Comparison of ENCODE assay signal across 13 mouse cellular contexts in genomic region chr11:110426572-110427145, GRCm38 (mm10). TPM values are rescaled to one million over a fixed set of nuclear protein-coding genes. Genes with fewer than 3 reads are reported as not detected.
DNase-seq lines count a peak whose midpoint lies in the region; ATAC-seq and TF ChIP-seq lines count a peak whose summit lies in the region.
"Had no signal": no experiment of that assay in that cellular context is flagged by ENCODE, and none has a peak within 500 bp of the region (broad histone marks: within the 10 kb centered on the region; RNA-seq: fewer than 3 reads in every experiment).

No protein-coding gene starts in this region.

- H3K36me3 ChIP-seq in lung, embryonic 14.5 days (ENCODE audit: insufficient read depth) = no peaks in the 10 kb centered on the region
- H3K36me3 ChIP-seq in small intestine, adult 2 months (ENCODE audit: control insufficient read depth, insufficient read depth, low read length) = no peaks in the 10 kb centered on the region
- H3K36me3 ChIP-seq: hindbrain, embryonic 15.5 days had no signal

- H3K9ac ChIP-seq in lung, embryonic 14.5 days = no peak overlapping the region
- H3K9ac ChIP-seq: hindbrain, embryonic 15.5 days had no signal

- WGBS in lung, embryonic 14.5 days = 67% methylated on average over 6 of the region's 6 CpGs
- 18% methylated on average over 6 of the region's 6 CpGs for WGBS in small intestine, adult 2 months

- peak; percentile 83 for DNase-seq in heart, adult 11 months
- no peak for DNase-seq in heart, postnatal 36 days
- no peak for DNase-seq in lung, embryonic 14.5 days
- DNase-seq in lung, postnatal 36 days = no peak
- DNase-seq in adrenal gland, postnatal 25 days = no peak
- DNase-seq in ovary, postnatal 14 days (ENCODE audit: low spot score) = no peak
- DNase-seq: thymus, postnatal 4 days had no signal

- intact Hi-C loops in heart, postnatal 36 days (cut with DNase I) = no loop called here

- no peak for TF ChIP-seq POLR2A in small intestine, adult 2 months (IDR thresholded peaks at IDR 0.05; ENCODE audit: low read depth, low read length)

- no peaks in the 10 kb centered on the region for H3K9me3 ChIP-seq in lung, embryonic 14.5 days (ENCODE audit: low read depth, low read length)
- H3K9me3 ChIP-seq: hindbrain, embryonic 15.5 days; megakaryocyte, embryonic 14.5 days had no signal

- no peak for TF ChIP-seq CTCF in lung, embryonic 14.5 days (IDR thresholded peaks at IDR 0.05; ENCODE audit: low read depth)
- no peak for TF ChIP-seq CTCF in small intestine, adult 2 months (IDR thresholded peaks at IDR 0.05; ENCODE audit: extremely low read depth, insufficient read length, insufficient replicate concordance, low read depth, low read length)

- no peaks in the 10 kb centered on the region for H3K27me3 ChIP-seq in lung, embryonic 14.5 days (ENCODE audit: insufficient read depth, low read length)
- H3K27me3 ChIP-seq in small intestine, adult 2 months (ENCODE audit: control insufficient read depth, insufficient read depth, low read length) = no peaks in the 10 kb centered on the region
- H3K27me3 ChIP-seq: hindbrain, embryonic 15.5 days; megakaryocyte, embryonic 14.5 days had no signal

- H3K4me3 ChIP-seq in lung, embryonic 14.5 days (ENCODE audit: low read depth, low read length) = no peak overlapping the region
- peak overlapping the region; percentile 41; the same call in 1 of the 2 replicates for H3K4me3 ChIP-seq in small intestine, adult 2 months (ENCODE audit: low read depth, low read length)
- H3K4me3 ChIP-seq: erythroblast, embryonic 14.5 days; hindbrain, embryonic 15.5 days; myocyte had no signal

- no peak overlapping the region for H3K4me2 ChIP-seq in lung, embryonic 14.5 days

- H3K4me1 ChIP-seq in lung, embryonic 14.5 days (ENCODE audit: insufficient read depth) = 0 out of 2 replicates have a peak, but pooled peaks cover 3% of the 10 kb centered on the region
- H3K4me1 ChIP-seq in small intestine, adult 2 months (ENCODE audit: control insufficient read depth, insufficient read depth, insufficient read length, low read length) = peaks cover 7% of the 10 kb centered on the region; the same call in 1 of the 2 replicates

- ATAC-seq in lung, embryonic 14.5 days (ENCODE audit: insufficient read depth) = no peak
- peak; percentile 44 to 57; a peak in 1 of 4 replicates for ATAC-seq in hematopoietic stem cell, adult 5-6 weeks (replicated peaks in 1 of 2; ENCODE audit: insufficient read depth in 1 of 2, low FRiP score in 2 of 2, low TSS enrichment in 1 of 2, low read depth in 1 of 2, poor library complexity in 2 of 2, severe bottlenecking in 2 of 2)

- peak overlapping the region; percentile 67; the same call in 1 of the 2 replicates for H3K27ac ChIP-seq in lung, embryonic 14.5 days (ENCODE audit: low read depth)
- H3K27ac ChIP-seq in small intestine, adult 2 months (ENCODE audit: insufficient read depth, low read depth, low read length) = peak overlapping the region; percentile 87

RNA-seq across cellular contexts. Expression of gene Map2k6, which starts 27.7 kb away (rescaled TPM):
- total RNA-seq in heart, postnatal 36 days (2021) = 1 to 10 TPM; 4.7 to 5.5 TPM
- 25.4 and 26.4 TPM in 2 replicates for polyA plus RNA-seq in lung, embryonic 14.5 days (2014; fragmentation: Nextera tagmentation; extraction: Ambion mirVana)
- total RNA-seq in hematopoietic stem cell, adult 5-6 weeks (2017) = 21.7 and 27.0 TPM in 2 replicates
- 0.43 and 1.5 TPM in 2 replicates for polyA plus RNA-seq in small intestine, adult 2 months (2012; rRNA removed)
- total RNA-seq in adrenal gland, postnatal 25 days (2021) = 7.5 and 11.1 TPM in 2 replicates
- polyA plus RNA-seq: erythroblast, embryonic 14.5 days had no signal
